Mouse (Mus musculus) midbrain, embryonic 13.5 days (tissue): Measurements from ENCODE around the gene Cldn16. TPM values are rescaled to one million over a fixed set of nuclear protein-coding genes. Genes with fewer than 3 reads are reported as not detected.
"Not testable (repeated sequence)": the region's sequence is repeated elsewhere in the genome, so short reads cannot be mapped to it uniquely, and the experiment has no call there.

Experiments
- ATAC-seq: fragments of 200-750 bp; cut with Nextera tagmentation; 2 replicates; pipeline ENCODE4 v1.8.0; 2017; ENCODE audit warnings: mild to moderate bottlenecking, moderate TSS enrichment, moderate library complexity
- H3K27ac ChIP-seq: fragments of 300-500 bp; sonication (generic); 2 replicates; pipeline ENCODE4 v1.5.1; 2015; ENCODE audit warnings: inconsistent platforms, mild to moderate bottlenecking, moderate library complexity
- H3K27me3 ChIP-seq: fragments of 300-500 bp; sonication (generic); 2 replicates; pipeline ENCODE4 v1.6.1; 2015; ENCODE audit warnings: mild to moderate bottlenecking, inconsistent platforms
- H3K36me3 ChIP-seq: fragments of 300-500 bp; sonication (generic); 2 replicates; pipeline ENCODE4 v1.6.1; 2015; ENCODE audit warnings: mild to moderate bottlenecking, inconsistent platforms
- H3K4me1 ChIP-seq: fragments of 300-500 bp; sonication (generic); replicated peaks from 2 replicates; pipeline ENCODE4 v1.6.1; 2015; ENCODE audit warnings: inconsistent platforms
- H3K4me2 ChIP-seq: fragments of 300-500 bp; sonication (generic); replicated peaks from 2 replicates; pipeline ENCODE4 v1.6.1; 2015; ENCODE audit warnings: moderate library complexity, mild to moderate bottlenecking, inconsistent platforms
- H3K4me3 ChIP-seq: fragments of 300-500 bp; sonication (generic); replicated peaks from 2 replicates; pipeline ENCODE4 v1.5.1; 2015; ENCODE audit warnings: mild to moderate bottlenecking, inconsistent platforms
- H3K9ac ChIP-seq: fragments of 300-500 bp; sonication (generic); replicated peaks from 2 replicates; pipeline ENCODE4 v1.6.1; 2015; ENCODE audit warnings: mild to moderate bottlenecking, inconsistent platforms
- H3K9me3 ChIP-seq: fragments of 300-500 bp; sonication (generic); 2 replicates; pipeline ENCODE4 v1.6.1; 2016; ENCODE audit warnings: mild to moderate bottlenecking, inconsistent platforms
- WGBS: fragments of 180-500 bp; shearing (Covaris S2); methylation state at CpG from one replicate; pipeline ENCODE4 v1.1.7; 2015; 5-methylcytosine and 5-hydroxymethylcytosine counted together
- polyA plus RNA-seq: library from polyadenylated mRNA; unstranded; fragments of >200 nt; fragmentation: Nextera tagmentation; extraction: Ambion mirVana; gene quantifications from 2 replicates; pipeline ENCODE4 v1.2.1, GENCODE M21; 2015

Cldn16 gene
- polyA plus RNA-seq, 1 experiment from 2014 or later, result not detected

DNA sequence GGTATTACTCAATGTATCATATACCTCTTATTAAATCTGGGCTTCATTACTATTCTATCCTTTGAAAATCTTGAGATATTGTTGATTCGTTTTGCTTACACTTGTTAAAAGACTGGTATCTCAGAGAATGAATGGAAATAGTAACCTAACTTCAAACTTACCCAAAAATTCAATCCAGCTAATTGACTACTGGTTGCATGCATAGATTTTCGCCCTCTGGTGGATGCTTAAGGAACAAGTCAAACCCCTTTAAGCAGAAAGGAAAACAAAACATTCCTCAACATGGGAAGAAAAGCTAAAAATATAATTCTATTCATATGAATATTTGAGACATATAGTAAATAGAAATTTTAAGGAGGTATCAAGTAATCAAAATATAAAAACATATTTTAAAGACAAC is 32.8 kb downstream of the Cldn16 start:
- no peaks in the 10 kb centered on the region for H3K4me1 ChIP-seq
- H3K27ac ChIP-seq, result no peak overlapping the region
- H3K4me3 ChIP-seq, result no peak overlapping the region
- no peaks in the 10 kb centered on the region for H3K9me3 ChIP-seq
- no peaks in the 10 kb centered on the region for H3K36me3 ChIP-seq
- 19% methylated on average over 2 of the region's 2 CpGs for WGBS
- H3K9ac ChIP-seq, result no peak overlapping the region
- no peak for ATAC-seq
- H3K27me3 ChIP-seq, result no peaks in the 10 kb centered on the region
- no peak overlapping the region for H3K4me2 ChIP-seq

DNA sequence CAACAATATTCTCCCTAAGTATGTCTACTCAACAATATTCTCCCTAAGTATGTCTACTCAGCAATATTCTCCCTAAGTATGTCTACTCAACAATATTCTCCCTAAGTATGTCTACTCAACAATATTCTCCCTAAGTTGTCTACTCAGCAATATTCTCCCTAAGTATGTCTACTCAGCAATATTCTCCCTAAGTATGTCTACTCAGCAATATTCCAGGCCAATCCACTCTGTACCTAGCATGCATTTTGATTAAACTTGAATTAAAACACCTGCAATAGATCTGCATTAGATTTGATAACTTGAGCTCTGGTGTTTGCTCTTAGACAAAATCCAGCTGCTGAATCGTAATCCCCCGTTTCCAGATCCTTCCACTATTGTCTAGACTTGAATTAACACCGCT is 36.8 kb downstream of the Cldn16 start:
- not testable (repeated sequence) for H3K9me3 ChIP-seq, H3K27ac ChIP-seq, ATAC-seq, H3K4me2 ChIP-seq, H3K9ac ChIP-seq, H3K36me3 ChIP-seq, H3K4me3 ChIP-seq, H3K27me3 ChIP-seq, H3K4me1 ChIP-seq
- WGBS, result 94% methylated on average over 3 of the region's 3 CpGs

DNA sequence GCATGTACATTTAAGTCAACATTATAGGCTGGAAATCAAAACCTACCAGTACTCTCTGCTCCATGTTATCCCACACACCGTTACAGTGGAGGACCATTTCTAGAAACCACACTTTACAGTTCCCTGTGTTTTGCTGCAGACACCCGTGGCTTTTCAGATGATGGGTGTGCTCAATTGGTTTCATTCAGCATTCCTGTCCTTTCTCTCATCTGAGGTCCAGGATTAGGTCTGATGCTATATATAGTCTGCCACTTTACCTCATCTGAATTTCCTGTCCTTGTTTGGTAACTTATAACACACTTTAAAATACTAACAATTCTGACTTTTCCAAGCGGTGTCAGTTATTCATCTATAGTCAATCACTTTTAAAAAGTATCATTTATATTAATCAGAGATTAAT is 37.8 kb downstream of the Cldn16 start:
- Histone ChIP-seq H3K4me2 (no peak overlapping the region), H3K4me3 (no peak overlapping the region), H3K27me3 (no peaks in the 10 kb centered on the region), H3K27ac (no peak overlapping the region), H3K36me3 (no peaks in the 10 kb centered on the region), H3K4me1 (no peaks in the 10 kb centered on the region), H3K9me3 (no peaks in the 10 kb centered on the region), H3K9ac (no peak overlapping the region)
- ATAC-seq, result no peak
- WGBS, result 86% methylated on average over 3 of the region's 3 CpGs

DNA sequence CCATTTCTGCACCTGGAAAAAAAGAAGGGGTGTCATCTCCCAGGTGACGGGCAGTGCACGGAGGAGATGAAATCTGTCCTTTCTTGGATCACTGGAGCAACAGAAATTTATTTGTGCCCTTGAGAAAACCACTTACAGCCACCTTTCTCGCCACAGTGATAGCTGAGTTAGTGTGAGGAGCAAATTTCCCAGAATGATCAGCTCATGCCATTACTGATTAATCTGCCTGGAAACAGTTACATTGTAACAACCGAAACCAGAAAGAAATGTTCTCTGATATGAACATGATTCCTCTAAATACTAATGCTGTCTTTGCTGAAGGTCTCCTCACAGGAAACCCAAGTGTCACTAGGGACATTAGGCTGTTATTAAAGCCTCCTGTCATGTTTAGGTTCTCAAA is 42.0 kb downstream of the Cldn16 start:
- Histone ChIP-seq H3K4me2 (no peak overlapping the region), H3K27ac (no peak overlapping the region), H3K9me3 (no peaks in the 10 kb centered on the region), H3K27me3 (no peaks in the 10 kb centered on the region), H3K36me3 (no peaks in the 10 kb centered on the region), H3K4me3 (no peak overlapping the region), H3K9ac (no peak overlapping the region), H3K4me1 (no peaks in the 10 kb centered on the region)
- no peak for ATAC-seq
- 86% methylated on average over 4 of the region's 4 CpGs for WGBS

DNA sequence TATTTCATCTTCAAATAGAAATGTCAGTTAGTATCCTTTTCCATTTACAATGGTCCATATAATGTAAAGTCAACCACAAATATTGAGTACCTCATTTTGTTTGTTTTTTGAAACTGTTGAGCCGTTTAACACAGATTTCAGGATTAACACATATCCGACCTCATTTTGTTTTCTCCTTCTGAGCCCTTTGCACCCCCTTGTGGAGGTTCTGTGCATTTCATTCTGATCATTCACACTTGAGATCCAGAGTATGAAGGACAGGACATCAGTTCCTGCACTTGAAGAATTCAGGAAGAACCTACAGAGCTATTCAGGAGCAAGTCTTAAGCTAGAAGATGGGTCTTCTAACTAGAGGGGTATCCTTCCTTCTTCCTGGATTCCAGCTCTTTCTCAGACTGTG is 56.7 kb downstream of the Cldn16 start:
- H3K4me3 ChIP-seq, result no peak overlapping the region
- ATAC-seq, result no peak
- no peak overlapping the region for H3K9ac ChIP-seq
- H3K27ac ChIP-seq, result no peak overlapping the region
- no peaks in the 10 kb centered on the region for H3K27me3 ChIP-seq
- H3K36me3 ChIP-seq, result no peaks in the 10 kb centered on the region
- H3K4me2 ChIP-seq, result no peak overlapping the region
- H3K4me1 ChIP-seq, result no peaks in the 10 kb centered on the region
- no peaks in the 10 kb centered on the region for H3K9me3 ChIP-seq
- WGBS, result 53% methylated on average over 2 of the region's 2 CpGs

DNA sequence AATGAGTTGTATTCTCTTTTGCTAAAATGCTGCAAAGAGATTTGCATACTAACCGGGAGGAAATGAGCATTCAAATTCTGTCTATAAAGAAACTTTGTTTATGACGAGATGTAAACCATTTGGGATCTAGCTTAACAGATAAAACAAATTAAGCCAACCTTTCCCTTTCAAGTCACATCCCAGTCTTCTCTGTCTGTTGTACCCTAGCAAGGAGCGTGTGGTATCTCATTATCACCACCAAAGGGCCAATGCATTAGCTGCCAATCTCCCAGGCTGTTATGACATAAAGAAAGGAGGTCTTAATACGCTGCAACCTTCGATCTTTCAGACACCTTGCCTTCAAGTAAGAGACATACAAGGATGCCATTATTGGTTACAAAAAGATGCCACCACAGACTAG is 62.9 kb downstream of the Cldn16 start:
- no peak overlapping the region for H3K4me2 ChIP-seq
- H3K4me3 ChIP-seq, result no peak overlapping the region
- WGBS, result 64% methylated on average over 5 of the region's 5 CpGs
- no peaks in the 10 kb centered on the region for H3K36me3 ChIP-seq
- H3K9me3 ChIP-seq, result no peaks in the 10 kb centered on the region
- no peak overlapping the region for H3K27ac ChIP-seq
- peaks cover 21% of the 10 kb centered on the region for H3K4me1 ChIP-seq
- H3K27me3 ChIP-seq, result no peaks in the 10 kb centered on the region
- no peak for ATAC-seq
- no peak overlapping the region for H3K9ac ChIP-seq

DNA sequence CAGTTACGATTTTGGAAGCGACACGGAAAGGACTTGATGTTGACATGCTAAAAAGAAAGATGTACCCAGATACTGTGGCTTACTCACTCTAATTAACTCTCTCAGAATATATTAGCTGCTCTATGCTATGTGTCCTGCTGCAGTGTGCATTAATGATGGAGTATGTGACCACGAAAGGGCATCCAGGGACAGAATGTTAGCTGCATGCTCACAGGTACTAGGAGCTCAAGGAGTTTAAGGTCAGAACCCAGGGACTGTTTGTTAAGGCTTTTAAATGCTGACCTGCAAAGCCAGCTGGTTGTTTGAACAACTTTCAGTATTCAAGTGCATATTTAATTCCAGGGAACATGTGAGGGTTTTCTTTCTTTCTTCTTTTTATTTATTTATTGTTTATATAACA is 63.7 kb downstream of the Cldn16 start, which contains the start of gene Tmem207:
Gene Tmem207 (minus strand): TSS at position 101 of the 400 bp plus-strand sequence.
- no peak within 1 kb of the TSS for H3K4me2 ChIP-seq
- no peak for ATAC-seq
- no peaks in the 10 kb centered on the region for H3K36me3 ChIP-seq
- no peak within 1 kb of the TSS for H3K27ac ChIP-seq
- H3K9ac ChIP-seq, result no peak within 1 kb of the TSS
- H3K4me3 ChIP-seq, result no peak within 1 kb of the TSS
- no peaks in the 10 kb centered on the region for H3K9me3 ChIP-seq
- no peaks in the 10 kb centered on the region for H3K27me3 ChIP-seq
- 79% methylated on average over 4 of the region's 4 CpGs for WGBS
- H3K4me1 ChIP-seq, result peaks cover 21% of the 10 kb centered on the region

DNA sequence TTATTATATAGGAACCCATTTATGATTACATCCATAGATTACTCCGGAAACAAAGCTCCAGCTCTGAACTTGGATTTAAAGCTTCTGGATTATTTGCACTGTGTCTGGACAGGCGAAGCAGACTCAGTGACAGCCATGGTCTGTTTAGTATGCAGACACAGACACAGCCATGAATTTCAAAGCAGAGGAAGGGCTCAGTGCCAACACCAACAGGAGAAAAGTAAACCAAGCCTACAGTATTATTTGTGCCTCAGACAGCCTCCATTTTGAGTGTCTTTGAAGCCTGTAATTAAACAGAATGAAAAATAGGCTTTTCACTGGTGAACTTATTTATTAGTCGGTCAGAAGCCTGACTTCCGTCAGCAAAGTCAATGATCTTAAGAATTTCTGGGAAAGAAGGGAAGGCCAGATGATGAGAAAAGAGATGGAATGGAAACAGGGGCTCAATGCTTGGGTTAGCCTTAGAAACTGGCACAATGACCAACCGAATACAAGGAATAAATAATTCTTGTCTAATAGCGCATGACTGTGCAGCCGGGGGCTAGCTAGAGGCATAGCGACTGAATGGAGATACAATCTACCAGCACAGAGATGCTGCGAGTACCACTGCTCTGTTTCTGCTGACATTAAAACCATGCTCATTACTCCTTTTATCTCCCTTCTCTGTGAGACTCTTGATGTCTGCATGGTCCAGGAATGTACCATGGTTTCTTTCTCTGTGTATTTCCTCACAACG is 65.2 kb downstream of the Cldn16 start:
- H3K36me3 ChIP-seq, result no peaks in the 10 kb centered on the region
- no peaks in the 10 kb centered on the region for H3K27me3 ChIP-seq
- 45% methylated on average over 10 of the region's 10 CpGs for WGBS
- H3K4me3 ChIP-seq, result no peak overlapping the region
- H3K27ac ChIP-seq, result peak overlapping the region; percentile 73
- H3K9me3 ChIP-seq, result no peaks in the 10 kb centered on the region
- no peak overlapping the region for H3K4me2 ChIP-seq
- no peak overlapping the region for H3K9ac ChIP-seq
- peaks cover 21% of the 10 kb centered on the region for H3K4me1 ChIP-seq
- peak; percentile 95 for ATAC-seq

DNA sequence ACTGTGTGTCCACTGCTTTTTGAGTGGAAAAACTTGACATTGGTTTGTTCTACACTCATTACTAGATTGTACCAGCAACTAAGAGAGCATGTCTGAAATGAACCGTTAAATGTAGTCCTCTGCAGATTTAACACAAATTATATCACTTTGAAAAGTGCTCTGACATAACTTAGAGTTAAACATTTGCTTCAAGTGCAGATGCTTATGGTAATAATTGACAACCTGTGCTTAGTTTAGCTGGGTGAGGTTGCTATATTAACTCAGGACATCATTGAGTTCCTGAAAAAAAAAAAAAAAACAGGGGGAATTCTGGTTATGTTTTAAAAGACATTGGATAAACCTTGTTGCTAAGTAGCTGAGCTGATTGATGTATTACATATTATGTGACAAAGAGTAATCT is 67.5 kb downstream of the Cldn16 start:
- no peak overlapping the region for H3K9ac ChIP-seq
- ATAC-seq, result no peak
- H3K36me3 ChIP-seq, result no peaks in the 10 kb centered on the region
- WGBS, result 94% methylated on average over 1 of the region's 1 CpGs
- no peak overlapping the region for H3K4me2 ChIP-seq
- H3K9me3 ChIP-seq, result no peaks in the 10 kb centered on the region
- no peak overlapping the region for H3K4me3 ChIP-seq
- H3K4me1 ChIP-seq, result peaks cover 21% of the 10 kb centered on the region
- H3K27ac ChIP-seq, result no peak overlapping the region
- no peaks in the 10 kb centered on the region for H3K27me3 ChIP-seq

DNA sequence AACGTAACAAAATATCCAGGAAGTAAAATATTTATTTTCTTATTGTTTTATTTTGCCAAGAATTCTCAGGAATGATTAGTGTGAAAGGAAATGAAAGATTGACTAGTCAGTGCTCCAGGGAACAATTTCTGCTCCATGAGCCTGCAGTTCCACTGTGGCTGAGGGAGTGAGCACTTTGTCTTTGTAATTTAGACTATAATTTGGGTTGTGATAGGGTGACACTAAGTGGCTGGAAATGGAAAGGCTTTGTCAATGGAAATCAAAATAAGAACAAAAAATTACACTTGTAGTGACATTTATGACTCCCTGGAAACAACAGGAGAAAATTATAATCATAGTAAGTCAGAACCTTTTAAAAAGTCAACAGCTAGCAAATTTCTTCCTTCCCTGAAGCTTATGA is 69.4 kb downstream of the Cldn16 start:
- WGBS, result 100% methylated on average over 1 of the region's 1 CpGs
- Histone ChIP-seq H3K27ac (no peak overlapping the region), H3K9ac (no peak overlapping the region), H3K27me3 (no peaks in the 10 kb centered on the region), H3K36me3 (no peaks in the 10 kb centered on the region), H3K4me2 (no peak overlapping the region), H3K4me3 (no peak overlapping the region), H3K9me3 (no peaks in the 10 kb centered on the region), H3K4me1 (peaks cover 12% of the 10 kb centered on the region; the same call in 1 of the 2 replicates)
- ATAC-seq, result no peak

Other genes with a start within 250 kb of the Cldn16 start
- gene Cldn1, start 91.3 kb upstream of the Cldn16 start, polyA plus RNA-seq, result 2.1 and 3.2 TPM in 2 replicates
- 0.19 and 0.42 TPM in 2 replicates for gene Tmem207, start 63.6 kb downstream of the Cldn16 start, polyA plus RNA-seq
- 5.2 and 6.3 TPM in 2 replicates for gene Il1rap, start 118.6 kb downstream of the Cldn16 start, polyA plus RNA-seq